Mouse (Mus musculus): ENCODE measurements at regions not wholly inside any gene's neighbourhood (a gene's known extent, or its start where the extent isn't known, plus 50 kb on each side); places are given as distances from the start of the nearest gene placed in this dataset.

GRCm38 (mm10) chr6:17223744-17224143, 57.2 kb upstream of the Cav2 start:
- TF ChIP-seq CTCF (IDR thresholded peaks at IDR 0.05) (peak; percentile 56), POLR2A (IDR thresholded peaks at IDR 0.05; ENCODE audit: insufficient read depth, low read depth, low read length) (no peak)
